Mouse (Mus musculus): Measurements from ENCODE around the gene Schip1. TPM values are rescaled to one million over a fixed set of nuclear protein-coding genes. Genes with fewer than 3 reads are reported as not detected.

Gene Schip1
- polyA plus RNA-seq, 1 experiment from 2014 or later = 152 TPM

- Histone ChIP-seq H3K4me1 (ENCODE audit: control insufficient read depth, insufficient read depth, low read length) (no peaks in the 10 kb centered on the region; the same call in 1 of the 2 replicates), H3K27me3 (ENCODE audit: control insufficient read depth, insufficient read depth, low read length) (peaks cover 10% of the 10 kb centered on the region; the same call in 1 of the 2 replicates), H3K9ac (replicated peaks; ENCODE audit: low read length) (no peak overlapping the region), H3K9me3 (ENCODE audit: control insufficient read depth, low read length) (no peaks in the 10 kb centered on the region), H3K4me3 (replicated peaks; ENCODE audit: low read depth, low read length) (no peak overlapping the region), H3K36me3 (ENCODE audit: control insufficient read depth, insufficient read depth, low read length) (no peaks in the 10 kb centered on the region), H3K4me2 (ENCODE audit: low read length) (no peak overlapping the region), H3K27ac (replicated peaks; ENCODE audit: low read depth, low read length) (no peak overlapping the region)
- no peak for DNase-seq
- WGBS = 83% methylated on average over 5 of the region's 5 CpGs
- ATAC-seq (ENCODE audit: low FRiP score, low TSS enrichment) = no peak
These were observed 423.7 kb downstream of the Schip1 start for GRCm38 (mm10) chr3:68488316-68488715.

GRCm38 (mm10) chr3:68491516-68491915, 426.9 kb downstream of the Schip1 start:
- 72% methylated on average over 6 of the region's 6 CpGs for WGBS
- no peak overlapping the region for H3K4me2 ChIP-seq (ENCODE audit: low read length)
- H3K9me3 ChIP-seq (ENCODE audit: control insufficient read depth, low read length) = no peaks in the 10 kb centered on the region
- H3K4me3 ChIP-seq (replicated peaks; ENCODE audit: low read depth, low read length) = no peak overlapping the region
- peaks cover 12% of the 10 kb centered on the region; the same call in 1 of the 2 replicates for H3K4me1 ChIP-seq (ENCODE audit: control insufficient read depth, insufficient read depth, low read length)
- DNase-seq (no peak), ATAC-seq (ENCODE audit: low FRiP score, low TSS enrichment) (no peak)
- no peak overlapping the region for H3K9ac ChIP-seq (replicated peaks; ENCODE audit: low read length)
- no peaks in the 10 kb centered on the region for H3K36me3 ChIP-seq (ENCODE audit: control insufficient read depth, insufficient read depth, low read length)
- H3K27me3 ChIP-seq (ENCODE audit: control insufficient read depth, insufficient read depth, low read length) = peaks cover 11% of the 10 kb centered on the region; the same call in 1 of the 2 replicates
- H3K27ac ChIP-seq (replicated peaks; ENCODE audit: low read depth, low read length) = no peak overlapping the region

GRCm38 (mm10) chr3:68492066-68492465, 427.5 kb downstream of the Schip1 start:
- ATAC-seq (ENCODE audit: low FRiP score, low TSS enrichment) (no peak), DNase-seq (no peak)
- Histone ChIP-seq H3K4me3 (replicated peaks; ENCODE audit: low read depth, low read length) (no peak overlapping the region), H3K4me1 (ENCODE audit: control insufficient read depth, insufficient read depth, low read length) (peaks cover 12% of the 10 kb centered on the region; the same call in 1 of the 2 replicates), H3K36me3 (ENCODE audit: control insufficient read depth, insufficient read depth, low read length) (no peaks in the 10 kb centered on the region), H3K9me3 (ENCODE audit: control insufficient read depth, low read length) (no peaks in the 10 kb centered on the region), H3K27ac (replicated peaks; ENCODE audit: low read depth, low read length) (no peak overlapping the region), H3K27me3 (ENCODE audit: control insufficient read depth, insufficient read depth, low read length) (peaks cover 11% of the 10 kb centered on the region; the same call in 1 of the 2 replicates), H3K9ac (replicated peaks; ENCODE audit: low read length) (no peak overlapping the region), H3K4me2 (ENCODE audit: low read length) (no peak overlapping the region)
- WGBS = 72% methylated on average over 1 of the region's 1 CpGs

- Histone ChIP-seq H3K36me3 (ENCODE audit: control insufficient read depth, insufficient read depth, low read length) (no peaks in the 10 kb centered on the region), H3K9me3 (ENCODE audit: control insufficient read depth, low read length) (no peaks in the 10 kb centered on the region), H3K27ac (replicated peaks; ENCODE audit: low read depth, low read length) (no peak overlapping the region), H3K4me1 (ENCODE audit: control insufficient read depth, insufficient read depth, low read length) (peaks cover 12% of the 10 kb centered on the region; the same call in 1 of the 2 replicates), H3K9ac (replicated peaks; ENCODE audit: low read length) (no peak overlapping the region), H3K4me2 (ENCODE audit: low read length) (peak overlapping the region; percentile 99), H3K27me3 (ENCODE audit: control insufficient read depth, insufficient read depth, low read length) (peaks cover 11% of the 10 kb centered on the region; the same call in 1 of the 2 replicates), H3K4me3 (replicated peaks; ENCODE audit: low read depth, low read length) (no peak overlapping the region)
- 29% methylated on average over 3 of the region's 3 CpGs for WGBS
- ATAC-seq (ENCODE audit: low FRiP score, low TSS enrichment) = no peak
- DNase-seq = no peak
These were observed 427.9 kb downstream of the Schip1 start for GRCm38 (mm10) chr3:68492513-68492912.

GRCm38 (mm10) chr3:68493170-68493585, 428.6 kb downstream of the Schip1 start:
- H3K27me3 ChIP-seq (ENCODE audit: control insufficient read depth, insufficient read depth, low read length) = peaks cover 11% of the 10 kb centered on the region; the same call in 1 of the 2 replicates
- peak overlapping the region; percentile 74 for H3K27ac ChIP-seq (replicated peaks; ENCODE audit: low read depth, low read length)
- peak overlapping the region; percentile 99 for H3K4me2 ChIP-seq (ENCODE audit: low read length)
- H3K9me3 ChIP-seq (ENCODE audit: control insufficient read depth, low read length) = no peaks in the 10 kb centered on the region
- 1% methylated on average over 12 of the region's 12 CpGs for WGBS
- H3K4me3 ChIP-seq (replicated peaks; ENCODE audit: low read depth, low read length) = peak overlapping the region; percentile 66
- DNase-seq (peak; percentile 48), ATAC-seq (ENCODE audit: low FRiP score, low TSS enrichment) (no peak)
- H3K4me1 ChIP-seq (ENCODE audit: control insufficient read depth, insufficient read depth, low read length) = peaks cover 12% of the 10 kb centered on the region; the same call in 1 of the 2 replicates
- peak overlapping the region; percentile 60 for H3K9ac ChIP-seq (replicated peaks; ENCODE audit: low read length)
- no peaks in the 10 kb centered on the region for H3K36me3 ChIP-seq (ENCODE audit: control insufficient read depth, insufficient read depth, low read length)

GRCm38 (mm10) chr3:68493586-68494295, 429.1 kb downstream of the Schip1 start:
- WGBS = under 1% methylated on average over 70 of the region's 70 CpGs
- Histone ChIP-seq H3K9me3 (ENCODE audit: control insufficient read depth, low read length) (no peaks in the 10 kb centered on the region), H3K9ac (replicated peaks; ENCODE audit: low read length) (peak overlapping the region; percentile 60), H3K4me1 (ENCODE audit: control insufficient read depth, insufficient read depth, low read length) (peaks cover 12% of the 10 kb centered on the region; the same call in 1 of the 2 replicates), H3K36me3 (ENCODE audit: control insufficient read depth, insufficient read depth, low read length) (no peaks in the 10 kb centered on the region), H3K27me3 (ENCODE audit: control insufficient read depth, insufficient read depth, low read length) (peaks cover 11% of the 10 kb centered on the region; the same call in 1 of the 2 replicates), H3K4me2 (ENCODE audit: low read length) (peak overlapping the region; percentile 99), H3K4me3 (replicated peaks; ENCODE audit: low read depth, low read length) (peak overlapping the region; percentile 66), H3K27ac (replicated peaks; ENCODE audit: low read depth, low read length) (peak overlapping the region; percentile 74)
- ATAC-seq (ENCODE audit: low FRiP score, low TSS enrichment) (peak; percentile 82), DNase-seq (peak; percentile 86)

GRCm38 (mm10) chr3:68494296-68495095, 429.9 kb downstream of the Schip1 start:
- Histone ChIP-seq H3K27me3 (ENCODE audit: control insufficient read depth, insufficient read depth, low read length) (peaks cover 11% of the 10 kb centered on the region; the same call in 1 of the 2 replicates), H3K27ac (replicated peaks; ENCODE audit: low read depth, low read length) (peak overlapping the region; percentile 74), H3K36me3 (ENCODE audit: control insufficient read depth, insufficient read depth, low read length) (no peaks in the 10 kb centered on the region), H3K9ac (replicated peaks; ENCODE audit: low read length) (peak overlapping the region; percentile 60), H3K9me3 (ENCODE audit: control insufficient read depth, low read length) (no peaks in the 10 kb centered on the region), H3K4me1 (ENCODE audit: control insufficient read depth, insufficient read depth, low read length) (peaks cover 12% of the 10 kb centered on the region; the same call in 1 of the 2 replicates), H3K4me2 (ENCODE audit: low read length) (peak overlapping the region; percentile 99), H3K4me3 (replicated peaks; ENCODE audit: low read depth, low read length) (peak overlapping the region; percentile 66)
- DNase-seq = peak; percentile 65
- under 1% methylated on average over 68 of the region's 68 CpGs for WGBS
- peak; percentile 48 for ATAC-seq (ENCODE audit: low FRiP score, low TSS enrichment)

- ATAC-seq (ENCODE audit: low FRiP score, low TSS enrichment) = peak; percentile 53
- peak overlapping the region; percentile 61; the same call in 1 of the 2 replicates for H3K27ac ChIP-seq (replicated peaks; ENCODE audit: low read depth, low read length)
- no peaks in the 10 kb centered on the region for H3K9me3 ChIP-seq (ENCODE audit: control insufficient read depth, low read length)
- H3K4me1 ChIP-seq (ENCODE audit: control insufficient read depth, insufficient read depth, low read length) = peaks cover 12% of the 10 kb centered on the region; the same call in 1 of the 2 replicates
- peak overlapping the region; percentile 99 for H3K4me2 ChIP-seq (ENCODE audit: low read length)
- under 1% methylated on average over 38 of the region's 38 CpGs for WGBS
- H3K9ac ChIP-seq (replicated peaks; ENCODE audit: low read length) = peak overlapping the region; percentile 60
- peak; percentile 70 for DNase-seq
- peak overlapping the region; percentile 66 for H3K4me3 ChIP-seq (replicated peaks; ENCODE audit: low read depth, low read length)
- H3K36me3 ChIP-seq (ENCODE audit: control insufficient read depth, insufficient read depth, low read length) = no peaks in the 10 kb centered on the region
- peaks cover 11% of the 10 kb centered on the region; the same call in 1 of the 2 replicates for H3K27me3 ChIP-seq (ENCODE audit: control insufficient read depth, insufficient read depth, low read length)
These were observed 430.6 kb downstream of the Schip1 start for GRCm38 (mm10) chr3:68495096-68495735.
